Mouse (Mus musculus) embryonic facial prominence, embryonic 10.5 days (tissue): ENCODE results near the gene Retreg2. TPM values are rescaled to one million over a fixed set of nuclear protein-coding genes. Genes with fewer than 3 reads are reported as not detected.

Experiments
- DNase-seq: peaks from one replicate; pipeline ENCODE4 v3.0.0-alpha.2; 2017; ENCODE audit warnings: low spot score
- H3K27ac ChIP-seq: fragments of 300-500 bp; sonication (generic); replicated peaks from 2 replicates; pipeline ENCODE4 v1.5.1; 2016; ENCODE audit warnings: mild to moderate bottlenecking
- H3K27me3 ChIP-seq: fragments of 300-500 bp; sonication (generic); replicated peaks from 2 replicates; pipeline ENCODE4 v1.6.1; 2016; ENCODE audit warnings: low read depth, mild to moderate bottlenecking; ENCODE audit not compliant: poor library complexity, severe bottlenecking
- H3K36me3 ChIP-seq: fragments of 300-500 bp; sonication (generic); replicated peaks from 2 replicates; pipeline ENCODE4 v1.6.1; 2016; ENCODE audit warnings: mild to moderate bottlenecking, moderate library complexity
- H3K4me1 ChIP-seq: fragments of 300-500 bp; sonication (generic); 2 replicates; pipeline ENCODE4 v1.6.1; 2016
- H3K4me3 ChIP-seq: fragments of 300-500 bp; sonication (generic); 2 replicates; pipeline ENCODE4 v1.5.1; 2016; ENCODE audit warnings: mild to moderate bottlenecking, moderate library complexity
- H3K9me3 ChIP-seq: fragments of 300-500 bp; sonication (generic); 2 replicates; pipeline ENCODE4 v1.6.1; 2016; ENCODE audit warnings: mild to moderate bottlenecking
- WGBS: fragments of 180-500 bp; shearing (Covaris S2); methylation state at CpG from one replicate; pipeline ENCODE4 v1.1.7; 2016; 5-methylcytosine and 5-hydroxymethylcytosine counted together
- polyA plus RNA-seq: library from polyadenylated mRNA; unstranded; fragments of >200 nt; fragmentation: Nextera tagmentation; extraction: Ambion mirVana; gene quantifications from 2 replicates; pipeline ENCODE4 v1.2.1, GENCODE M21; 2016

Gene Retreg2
- polyA plus RNA-seq, 1 experiment from 2014 or later: 32.1 TPM

GRCm38 (mm10) chr1:75180741-75181140 lies 38.2 kb downstream of the Retreg2 start:
- WGBS: 38% methylated on average over 7 of the region's 7 CpGs

DNA sequence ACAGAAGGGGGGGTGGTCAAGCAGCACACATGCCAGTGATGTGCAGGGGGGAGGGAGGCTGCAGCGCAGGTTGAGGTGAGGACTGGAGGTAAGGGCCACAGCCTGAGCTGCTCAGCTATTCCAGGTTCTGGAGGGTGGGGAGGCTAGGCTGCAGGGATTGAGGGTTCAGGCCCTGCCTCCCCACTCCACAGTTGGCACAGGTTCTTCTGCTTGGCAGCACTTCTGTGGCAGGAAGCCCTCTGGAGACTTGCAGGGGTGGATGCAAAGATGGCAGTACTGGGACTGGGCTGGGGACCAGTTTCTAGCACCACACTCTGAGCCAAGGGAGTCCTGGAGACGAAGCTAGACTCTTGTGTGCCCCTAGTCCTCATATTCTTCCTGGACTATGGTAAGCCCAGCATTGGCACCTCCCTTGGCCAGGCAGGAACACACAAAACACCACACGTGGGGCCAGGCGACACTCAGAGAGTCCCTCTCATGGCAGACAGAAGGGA lies 38.8 kb downstream of the Retreg2 start:
- WGBS: 83% methylated on average over 4 of the region's 4 CpGs
- H3K36me3 ChIP-seq: peaks cover 64% of the 10 kb centered on the region
- H3K9me3 ChIP-seq: no peaks in the 10 kb centered on the region
- peaks cover 27% of the 10 kb centered on the region for H3K4me1 ChIP-seq
- no peak overlapping the region for H3K27ac ChIP-seq
- DNase-seq: no peak
- H3K4me3 ChIP-seq: no peak overlapping the region
- H3K27me3 ChIP-seq: no peaks in the 10 kb centered on the region

More at GRCm38 (mm10) chr1:75180741-75181140, 38.2 kb downstream of the Retreg2 start:
- H3K9me3 ChIP-seq: no peaks in the 10 kb centered on the region
- no peaks in the 10 kb centered on the region for H3K27me3 ChIP-seq
- H3K4me3 ChIP-seq: peak overlapping the region; percentile 81
- DNase-seq: no peak
- peaks cover 27% of the 10 kb centered on the region for H3K4me1 ChIP-seq
- H3K27ac ChIP-seq: peak overlapping the region; percentile 85
- peaks cover 64% of the 10 kb centered on the region for H3K36me3 ChIP-seq

- H3K27ac ChIP-seq: no peak overlapping the region
Measured at GRCm38 (mm10) chr1:75182160-75182559, 39.6 kb downstream of the Retreg2 start.

DNA sequence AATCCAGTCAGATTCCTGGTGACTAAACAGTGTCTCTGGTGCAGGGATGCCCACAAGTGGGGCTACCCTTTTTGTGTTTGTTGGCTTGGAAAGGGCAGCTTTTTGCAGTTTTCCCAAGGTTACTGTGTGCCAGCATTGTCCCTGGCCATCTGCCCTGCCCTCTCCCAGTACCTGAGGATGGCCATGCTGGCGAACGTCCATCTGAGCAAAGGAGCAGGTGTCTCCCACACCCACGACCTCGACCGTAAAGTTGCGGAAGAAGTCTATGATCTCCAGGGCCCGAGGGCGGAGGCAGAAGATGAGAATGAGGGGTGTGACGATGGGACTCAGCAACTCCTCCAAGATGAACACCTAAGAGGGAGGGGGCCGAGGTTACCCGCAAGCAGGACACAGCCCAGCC lies 42.9 kb downstream of the Retreg2 start:
- Histone ChIP-seq H3K4me3 (no peak overlapping the region), H3K27me3 (no peaks in the 10 kb centered on the region), H3K36me3 (peaks cover 69% of the 10 kb centered on the region), H3K27ac (no peak overlapping the region), H3K4me1 (peaks cover 10% of the 10 kb centered on the region; the same call in 1 of the 2 replicates), H3K9me3 (no peaks in the 10 kb centered on the region)
- 92% methylated on average over 11 of the region's 11 CpGs for WGBS
- DNase-seq: no peak

More at GRCm38 (mm10) chr1:75182160-75182559, 39.6 kb downstream of the Retreg2 start:
- no peaks in the 10 kb centered on the region for H3K27me3 ChIP-seq
- no peaks in the 10 kb centered on the region for H3K9me3 ChIP-seq
- 68% methylated on average over 4 of the region's 4 CpGs for WGBS
- DNase-seq: no peak
- H3K4me1 ChIP-seq: peaks cover 27% of the 10 kb centered on the region
- no peak overlapping the region for H3K4me3 ChIP-seq
- peaks cover 64% of the 10 kb centered on the region for H3K36me3 ChIP-seq

GRCm38 (mm10) chr1:75187126-75187525 lies 44.5 kb downstream of the Retreg2 start:
- no peak overlapping the region for H3K27ac ChIP-seq
- no peak for DNase-seq
- no peak overlapping the region for H3K4me3 ChIP-seq
- peaks cover 18% of the 10 kb centered on the region for H3K4me1 ChIP-seq
- H3K36me3 ChIP-seq: peaks cover 58% of the 10 kb centered on the region
- H3K9me3 ChIP-seq: no peaks in the 10 kb centered on the region
- H3K27me3 ChIP-seq: no peaks in the 10 kb centered on the region

GRCm38 (mm10) chr1:75187914-75188483 lies 45.4 kb downstream of the Retreg2 start:
- DNase-seq: no peak
- Histone ChIP-seq H3K9me3 (no peaks in the 10 kb centered on the region), H3K4me3 (no peak overlapping the region), H3K27me3 (no peaks in the 10 kb centered on the region), H3K4me1 (peaks cover 25% of the 10 kb centered on the region), H3K36me3 (peaks cover 50% of the 10 kb centered on the region), H3K27ac (no peak overlapping the region)
- 85% methylated on average over 2 of the region's 2 CpGs for WGBS

- H3K9me3 ChIP-seq: no peaks in the 10 kb centered on the region
- peak overlapping the region; percentile 87; the same call in 1 of the 2 replicates for H3K4me3 ChIP-seq
- 72% methylated on average over 2 of the region's 2 CpGs for WGBS
- no peak for DNase-seq
- H3K27ac ChIP-seq: no peak overlapping the region
- H3K4me1 ChIP-seq: peaks cover 31% of the 10 kb centered on the region
- H3K36me3 ChIP-seq: peaks cover 38% of the 10 kb centered on the region
- H3K27me3 ChIP-seq: no peaks in the 10 kb centered on the region
Measured at GRCm38 (mm10) chr1:75190577-75190976, 48.0 kb downstream of the Retreg2 start.

DNA sequence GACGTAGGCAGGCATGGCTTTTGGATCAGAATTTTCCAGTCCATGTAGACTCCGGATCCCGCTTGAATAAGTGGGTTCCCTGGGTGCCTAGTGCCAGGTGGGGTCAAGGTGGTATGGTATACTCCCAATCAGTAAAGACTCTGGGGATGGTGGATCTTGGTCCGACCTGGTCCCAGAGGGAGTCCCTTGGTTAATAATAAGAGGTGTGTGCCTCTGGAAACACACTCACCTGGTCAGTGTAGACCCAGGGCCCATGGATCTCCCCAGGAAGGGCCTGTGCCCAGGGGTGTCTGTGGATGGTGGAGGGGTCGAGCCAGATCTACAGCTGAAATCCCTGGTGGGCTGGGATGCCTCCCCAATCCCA lies 48.7 kb downstream of the Retreg2 start:
- DNase-seq: no peak
- no peaks in the 10 kb centered on the region for H3K27me3 ChIP-seq
- WGBS: 43% methylated on average over 5 of the region's 5 CpGs
- H3K36me3 ChIP-seq: peaks cover 38% of the 10 kb centered on the region
- H3K27ac ChIP-seq: peak overlapping the region; percentile 89
- peak overlapping the region; percentile 87 for H3K4me3 ChIP-seq
- peaks cover 31% of the 10 kb centered on the region for H3K4me1 ChIP-seq
- no peaks in the 10 kb centered on the region for H3K9me3 ChIP-seq

GRCm38 (mm10) chr1:75191622-75192402 lies 49.2 kb downstream of the Retreg2 start, which contains the start of the genes Ankzf1 and Atg9a:
Gene Ankzf1 (plus strand): TSS chr1:75192151.
Gene Atg9a (minus strand): TSS chr1:75192196.
- H3K9me3 ChIP-seq: no peaks in the 10 kb centered on the region
- peaks cover 38% of the 10 kb centered on the region for H3K36me3 ChIP-seq
- H3K27me3 ChIP-seq: no peaks in the 10 kb centered on the region
- peak within 1 kb of the TSS; percentile 87 for H3K4me3 ChIP-seq
- H3K4me1 ChIP-seq: peaks cover 31% of the 10 kb centered on the region
- under 1% methylated on average over 56 of the region's 56 CpGs for WGBS
- H3K27ac ChIP-seq: peak within 1 kb of the TSS; percentile 89
- DNase-seq: peak; percentile 96

DNA sequence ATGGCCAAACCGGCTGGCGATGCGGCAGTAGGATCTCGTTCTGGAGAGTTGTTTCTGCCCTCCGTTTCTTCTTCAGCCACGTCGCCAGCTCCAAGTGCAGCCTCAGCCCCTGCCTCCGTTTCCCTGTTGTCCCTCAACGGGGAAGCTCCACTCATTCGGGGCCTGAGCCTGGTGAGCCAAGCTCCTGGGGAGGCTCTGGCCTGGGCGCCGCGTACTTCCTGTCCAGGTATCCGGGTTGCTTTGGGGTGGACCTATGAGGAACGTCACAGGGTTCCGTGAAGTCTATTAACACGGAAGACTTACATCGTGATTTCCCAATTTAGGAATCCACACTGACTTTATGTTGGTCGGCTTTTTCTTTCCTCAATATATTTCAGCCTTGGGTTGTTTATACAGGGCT lies 49.9 kb downstream of the Retreg2 start:
- Histone ChIP-seq H3K27me3 (no peaks in the 10 kb centered on the region), H3K36me3 (peaks cover 38% of the 10 kb centered on the region), H3K9me3 (no peaks in the 10 kb centered on the region), H3K4me3 (peak overlapping the region; percentile 87), H3K4me1 (peaks cover 31% of the 10 kb centered on the region), H3K27ac (peak overlapping the region; percentile 89)
- 1% methylated on average over 19 of the region's 19 CpGs for WGBS
- DNase-seq: peak; percentile 46
